Comparison of ENCODE assay signal across 39 mouse cellular contexts in genomic region chr16:43695852-43696251, GRCm38 (mm10). TPM values are rescaled to one million over a fixed set of nuclear protein-coding genes. Genes with fewer than 3 reads are reported as not detected.
"Had no signal": no experiment of that assay in that cellular context is flagged by ENCODE, and none has a peak within 500 bp of the region (broad histone marks: within the 10 kb centered on the region; RNA-seq: fewer than 3 reads in every experiment).

No protein-coding gene starts in this region.

- H3K36me3 ChIP-seq: heart, embryonic 10.5 days; heart, embryonic 12.5 days; hindbrain, embryonic 10.5 days; hindbrain, embryonic 12.5 days; hindbrain, embryonic 15.5 days; kidney, embryonic 15.5 days; limb, embryonic 13.5 days; limb, embryonic 15.5 days; liver, embryonic 13.5 days had no signal

- H3K9ac ChIP-seq: heart, embryonic 12.5 days; hindbrain, embryonic 12.5 days; hindbrain, embryonic 15.5 days; kidney, embryonic 15.5 days; limb, embryonic 13.5 days; limb, embryonic 15.5 days; liver, embryonic 13.5 days had no signal

- H3K27ac ChIP-seq: gastrocnemius, adult 2 months; heart, embryonic 10.5 days; hindbrain, embryonic 10.5 days; hindbrain, embryonic 12.5 days; hindbrain, embryonic 15.5 days; hindbrain, postnatal 0 days; kidney, embryonic 15.5 days; kidney, postnatal 0 days; layer of hippocampus, adult 2 months; left cerebral cortex, adult 2 months; limb, embryonic 13.5 days; limb, embryonic 15.5 days; liver, embryonic 13.5 days had no signal

- H3K27me3 ChIP-seq: heart, embryonic 12.5 days; hindbrain, embryonic 12.5 days; hindbrain, embryonic 15.5 days; kidney, embryonic 15.5 days; limb, embryonic 13.5 days; limb, embryonic 15.5 days; liver, embryonic 13.5 days had no signal

- H3K9me3 ChIP-seq: heart, embryonic 10.5 days; heart, embryonic 12.5 days; hindbrain, embryonic 10.5 days; hindbrain, embryonic 12.5 days; hindbrain, embryonic 15.5 days; kidney, embryonic 15.5 days; limb, embryonic 13.5 days; limb, embryonic 15.5 days; liver, embryonic 13.5 days had no signal

- DNase-seq: gastrocnemius, adult 2 months; gastrocnemius, postnatal 10 days; gastrocnemius, postnatal 25 days; heart, adult 18-20 months; heart, postnatal 10 days; heart, postnatal 4 days; kidney, adult 11 months; kidney, adult 2 months; kidney, adult 9 months; kidney, postnatal 14 days; kidney, postnatal 36 days; left cerebral cortex, postnatal 4 days; liver, embryonic 13.5 days had no signal

- H3K4me1 ChIP-seq: hindbrain, embryonic 10.5 days; hindbrain, embryonic 12.5 days; hindbrain, embryonic 15.5 days; kidney, embryonic 15.5 days; limb, embryonic 13.5 days; limb, embryonic 15.5 days; liver, embryonic 13.5 days had no signal

- H3K4me3 ChIP-seq: gastrocnemius, adult 2 months; heart, embryonic 10.5 days; heart, embryonic 12.5 days; hindbrain, embryonic 10.5 days; hindbrain, embryonic 12.5 days; hindbrain, embryonic 15.5 days; kidney, embryonic 15.5 days; layer of hippocampus, adult 2 months; left cerebral cortex, adult 2 months; limb, embryonic 13.5 days; limb, embryonic 15.5 days; liver, embryonic 13.5 days had no signal

- H3K4me2 ChIP-seq: heart, embryonic 12.5 days; hindbrain, embryonic 12.5 days; hindbrain, embryonic 15.5 days; kidney, embryonic 15.5 days; limb, embryonic 13.5 days; limb, embryonic 15.5 days; liver, embryonic 11.5 days; liver, embryonic 13.5 days had no signal

- ATAC-seq: hindbrain, postnatal 0 days; intestine, embryonic 16.5 days had no signal

RNA-seq across cellular contexts. Expression of gene Tigit, which starts 31.9 kb away (rescaled TPM):
- total RNA-seq: gastrocnemius, adult 2 months; gastrocnemius, postnatal 10 days; gastrocnemius, postnatal 25 days; gastrocnemius, postnatal 4 days; granulocyte monocyte progenitor cell, adult 5-6 weeks; heart, adult 18-20 months; heart, adult 8-10 months; heart, postnatal 10 days; heart, postnatal 25 days; heart, postnatal 4 days; hindbrain, postnatal 0 days; layer of hippocampus, adult 2 months; layer of hippocampus, postnatal 10 days; layer of hippocampus, postnatal 25 days; left cerebral cortex, adult 2 months; left cerebral cortex, postnatal 25 days; left cerebral cortex, postnatal 4 days had no signal
- polyA plus RNA-seq: frontal cortex, adult 2 months; heart, embryonic 10.5 days; heart, embryonic 12.5 days; heart, embryonic 14.5 days; hindbrain, embryonic 10.5 days; hindbrain, embryonic 12.5 days; hindbrain, embryonic 15.5 days; intestine, embryonic 14.5 days; intestine, embryonic 16.5 days; kidney, embryonic 15.5 days; kidney, postnatal 0 days; limb, embryonic 11.5 days; limb, embryonic 13.5 days; limb, embryonic 15.5 days; liver, embryonic 11.5 days; liver, embryonic 13.5 days had no signal

RNA-seq across cellular contexts. Expression of gene Drd3, which starts 58.0 kb away (rescaled TPM):
- total RNA-seq: gastrocnemius, adult 2 months; gastrocnemius, postnatal 10 days; gastrocnemius, postnatal 25 days; gastrocnemius, postnatal 4 days; granulocyte monocyte progenitor cell, adult 5-6 weeks; heart, adult 18-20 months; heart, adult 8-10 months; heart, postnatal 10 days; heart, postnatal 25 days; heart, postnatal 4 days had no signal
- polyA plus RNA-seq: heart, embryonic 10.5 days; heart, embryonic 12.5 days; heart, embryonic 14.5 days; heart, embryonic 16.5 days; hindbrain, embryonic 10.5 days; hindbrain, embryonic 12.5 days; hindbrain, embryonic 15.5 days; hindbrain, postnatal 0 days; intestine, embryonic 14.5 days; intestine, embryonic 16.5 days; kidney, embryonic 15.5 days; limb, embryonic 11.5 days; limb, embryonic 13.5 days; liver, embryonic 11.5 days; liver, embryonic 13.5 days had no signal
